Mouse (Mus musculus) heart, embryonic 11.5 days (tissue): ENCODE results near the gene Bach2. TPM values are rescaled to one million over a fixed set of nuclear protein-coding genes. Genes with fewer than 3 reads are reported as not detected.

Source experiments
- ATAC-seq: fragments of 200-750 bp; cut with Nextera tagmentation; replicated peaks from 2 replicates; pipeline ENCODE4 v1.8.0; 2017; ENCODE audit warnings: moderate library complexity; ENCODE audit not compliant: insufficient number of reproducible peaks, low FRiP score, low TSS enrichment
- H3K27ac ChIP-seq: fragments of 300-500 bp; sonication (generic); 2 replicates; pipeline ENCODE4 v1.5.1; 2014; ENCODE audit warnings: mild to moderate bottlenecking, low read depth, low read length
- H3K27me3 ChIP-seq: fragments of 300-500 bp; sonication (generic); 2 replicates; pipeline ENCODE4 v1.6.1; 2014; ENCODE audit warnings: mild to moderate bottlenecking, low read length, mixed read lengths; ENCODE audit not compliant: control insufficient read depth, insufficient read depth
- H3K36me3 ChIP-seq: fragments of 300-500 bp; sonication (generic); 2 replicates; pipeline ENCODE4 v1.6.1; 2014; ENCODE audit warnings: mild to moderate bottlenecking, low read length, moderate library complexity, mixed read lengths; ENCODE audit not compliant: control insufficient read depth, insufficient read depth
- H3K4me1 ChIP-seq: fragments of 300-500 bp; sonication (generic); 2 replicates; pipeline ENCODE4 v1.6.1; 2014; ENCODE audit warnings: low read length; ENCODE audit not compliant: control insufficient read depth, insufficient read depth
- H3K4me2 ChIP-seq: fragments of 300-500 bp; sonication (generic); 2 replicates; pipeline ENCODE4 v1.6.1; 2014; ENCODE audit warnings: mild to moderate bottlenecking, moderate library complexity
- H3K4me3 ChIP-seq: fragments of 300-500 bp; sonication (generic); 2 replicates; pipeline ENCODE4 v1.5.1; 2014; ENCODE audit warnings: low read depth, low read length
- H3K9ac ChIP-seq: fragments of 300-500 bp; sonication (generic); 2 replicates; pipeline ENCODE4 v1.6.1; 2014; ENCODE audit warnings: mild to moderate bottlenecking, low read depth, low read length, moderate library complexity
- H3K9me3 ChIP-seq: fragments of 300-500 bp; sonication (generic); replicated peaks from 2 replicates; pipeline ENCODE4 v1.6.1; 2016; ENCODE audit warnings: low read length; ENCODE audit not compliant: control insufficient read depth
- WGBS: fragments of 180-500 bp; shearing (Covaris S2); extraction: QIAGEN DNeasy Blood & Tissue Kit; methylation state at CpG from one replicate; pipeline ENCODE4 v1.1.7; 2014; ENCODE audit not compliant: insufficient replicate concordance; 5-methylcytosine and 5-hydroxymethylcytosine counted together
- polyA plus RNA-seq: library from polyadenylated mRNA; unstranded; fragments of >200 nt; fragmentation: Nextera tagmentation; extraction: Ambion mirVana; gene quantifications from 2 replicates; pipeline ENCODE4 v1.2.1, GENCODE M21; 2014

The Bach2 gene
- polyA plus RNA-seq, 1 experiment from 2014 or later = 8.0 TPM

DNA sequence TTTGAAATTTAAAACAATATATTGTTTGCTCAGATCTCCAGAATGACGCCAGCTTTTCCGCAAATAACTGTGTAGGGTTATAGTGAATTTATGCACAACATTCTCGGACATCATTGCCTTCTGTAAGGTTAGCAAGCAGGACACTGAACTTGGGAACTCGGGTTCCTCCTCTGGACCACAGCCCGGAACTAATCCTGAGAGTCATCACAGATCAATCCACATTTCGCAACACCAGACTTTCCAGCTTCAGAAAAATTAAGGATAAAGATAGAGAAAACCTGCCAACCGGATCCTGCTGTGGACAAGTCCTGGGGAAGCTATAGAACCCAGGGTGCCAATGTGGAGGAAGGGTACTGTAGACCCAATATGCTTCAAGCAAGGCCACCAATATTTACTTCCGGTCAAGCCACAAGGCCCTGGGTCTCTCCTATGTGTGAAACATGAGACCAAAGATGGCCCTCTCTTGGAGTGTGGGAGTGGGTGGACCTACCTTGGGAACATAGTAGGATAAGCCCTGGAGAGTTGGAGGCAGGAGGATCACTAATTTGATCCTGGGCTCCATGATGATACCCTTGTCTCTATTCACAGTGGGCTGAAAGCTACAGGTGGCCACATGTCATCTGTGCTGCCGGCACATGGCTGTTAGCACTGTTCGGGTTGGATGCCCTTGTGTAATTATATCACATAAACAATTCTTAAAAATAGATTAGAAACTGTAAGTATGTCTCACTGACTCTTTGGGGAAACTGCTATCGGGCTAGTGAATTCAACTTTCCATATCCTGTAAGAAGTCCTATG is 7.1 kb upstream of the Bach2 start:
- Histone ChIP-seq H3K27ac (no peak overlapping the region), H3K4me1 (peaks cover 2% of the 10 kb centered on the region), H3K4me3 (no peak overlapping the region), H3K9me3 (no peaks in the 10 kb centered on the region), H3K9ac (no peak overlapping the region), H3K27me3 (no peaks in the 10 kb centered on the region), H3K4me2 (no peak overlapping the region), H3K36me3 (no peaks in the 10 kb centered on the region)
- ATAC-seq = no peak
- 85% methylated on average over 11 of the region's 11 CpGs for WGBS

DNA sequence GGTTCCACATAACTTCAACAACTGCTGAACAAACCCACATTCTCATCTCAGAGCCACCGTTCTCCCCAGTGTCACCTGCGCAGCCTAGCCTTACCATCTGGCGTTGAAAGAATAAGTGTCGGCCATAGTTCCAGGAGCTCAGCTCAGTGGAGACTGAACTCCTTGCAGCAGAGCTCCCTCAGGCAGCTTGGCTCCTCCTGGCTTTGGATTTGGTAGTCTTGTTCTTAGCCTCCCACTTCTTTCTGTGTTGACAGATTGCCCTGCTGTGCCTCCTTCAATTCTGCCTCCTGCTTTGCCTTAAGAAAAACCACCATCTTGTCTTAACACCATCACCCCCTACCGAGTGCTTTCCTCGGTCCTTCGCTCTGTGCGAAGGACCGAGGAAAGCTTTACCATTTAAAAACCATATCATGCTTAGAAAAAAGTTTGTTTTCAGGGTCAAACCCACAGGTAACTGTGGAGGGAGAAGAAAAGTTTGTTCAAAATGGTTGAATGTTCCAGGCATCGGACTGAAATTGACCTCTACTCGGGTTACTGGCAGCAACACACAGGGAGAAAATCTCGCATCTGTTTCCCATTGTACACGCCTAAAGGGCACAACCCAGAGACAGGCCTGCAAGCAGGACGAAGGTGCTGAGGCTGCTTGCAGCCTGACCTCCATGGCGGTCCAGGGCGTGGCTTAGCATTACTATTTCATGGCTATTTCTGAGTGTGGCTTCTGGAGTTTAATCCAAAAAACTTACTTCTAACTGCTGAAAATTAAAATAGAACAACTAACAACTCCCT is 2.5 kb upstream of the Bach2 start:
- no peak for ATAC-seq
- WGBS = 64% methylated on average over 16 of the region's 16 CpGs
- no peak overlapping the region for H3K27ac ChIP-seq

GRCm38 (mm10) chr4:32238921-32239748 is 531 bp downstream of the Bach2 start:
- Histone ChIP-seq H3K4me3 (peak overlapping the region; percentile 88), H3K27ac (peak overlapping the region; percentile 94), H3K4me1 (peaks cover 25% of the 10 kb centered on the region), H3K4me2 (peak overlapping the region; percentile 59), H3K9ac (peak overlapping the region; percentile 88), H3K36me3 (no peaks in the 10 kb centered on the region), H3K9me3 (no peaks in the 10 kb centered on the region), H3K27me3 (no peaks in the 10 kb centered on the region)
- WGBS = under 1% methylated on average over 68 of the region's 100 CpGs
- peak; percentile 72 for ATAC-seq

More for the DNA sequence above, 2.5 kb upstream of the Bach2 start:
- Histone ChIP-seq H3K9ac (no peak overlapping the region), H3K4me2 (no peak overlapping the region), H3K27me3 (no peaks in the 10 kb centered on the region), H3K4me3 (no peak overlapping the region), H3K36me3 (no peaks in the 10 kb centered on the region), H3K4me1 (peaks cover 7% of the 10 kb centered on the region; the same call in 1 of the 2 replicates), H3K9me3 (no peaks in the 10 kb centered on the region)

GRCm38 (mm10) chr4:32239749-32240131 is 1.1 kb downstream of the Bach2 start:
- peak; percentile 64 for ATAC-seq
- Histone ChIP-seq H3K4me2 (peak overlapping the region; percentile 59), H3K36me3 (no peaks in the 10 kb centered on the region), H3K9me3 (no peaks in the 10 kb centered on the region), H3K27ac (peak overlapping the region; percentile 94), H3K4me3 (peak overlapping the region; percentile 88), H3K4me1 (peaks cover 31% of the 10 kb centered on the region), H3K27me3 (no peaks in the 10 kb centered on the region), H3K9ac (peak overlapping the region; percentile 88)
- WGBS = under 1% methylated on average over 26 of the region's 26 CpGs

- H3K9me3 ChIP-seq = no peaks in the 10 kb centered on the region
- no peaks in the 10 kb centered on the region for H3K36me3 ChIP-seq
- H3K9ac ChIP-seq = no peak overlapping the region
- H3K4me2 ChIP-seq = peak overlapping the region; percentile 59
- peaks cover 31% of the 10 kb centered on the region for H3K4me1 ChIP-seq
- no peaks in the 10 kb centered on the region for H3K27me3 ChIP-seq
- H3K4me3 ChIP-seq = peak overlapping the region; percentile 88
- WGBS = 23% methylated on average over 9 of the region's 9 CpGs
- ATAC-seq = no peak
- H3K27ac ChIP-seq = no peak overlapping the region
Observed at GRCm38 (mm10) chr4:32240457-32241030, 1.9 kb downstream of the Bach2 start.

DNA sequence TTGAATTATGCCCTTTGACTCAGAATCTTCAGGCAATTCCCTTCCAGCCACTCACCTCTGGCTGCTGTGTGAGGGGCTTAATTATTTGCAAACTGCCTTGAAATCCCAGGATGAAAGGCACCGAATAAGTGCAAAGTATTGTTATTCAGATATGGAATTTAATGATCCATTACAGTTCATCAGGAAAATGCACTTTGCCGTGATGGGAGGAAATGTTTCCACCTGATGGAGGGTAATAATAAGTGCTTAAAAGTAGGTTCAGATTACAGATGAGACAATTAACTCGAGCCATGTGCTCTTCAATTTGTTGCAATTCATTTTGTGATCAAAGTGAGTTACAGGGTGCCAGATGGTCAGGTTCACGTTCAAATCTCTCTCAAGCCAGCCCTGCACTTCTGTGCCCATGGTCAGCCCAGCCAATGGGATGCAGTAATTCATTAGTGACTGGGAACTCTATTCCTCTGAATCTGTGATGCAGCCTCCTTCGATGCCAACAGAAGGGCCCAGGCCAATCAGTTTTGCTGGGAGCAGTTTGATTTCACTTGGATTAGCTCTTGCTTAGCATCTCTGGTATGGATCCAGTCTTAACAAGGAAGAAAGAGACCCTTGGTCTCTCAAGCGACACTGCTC is 2.9 kb downstream of the Bach2 start:
- Histone ChIP-seq H3K4me3 (no peak overlapping the region), H3K36me3 (no peaks in the 10 kb centered on the region), H3K4me1 (peaks cover 36% of the 10 kb centered on the region), H3K9me3 (no peaks in the 10 kb centered on the region), H3K27me3 (no peaks in the 10 kb centered on the region), H3K4me2 (no peak overlapping the region), H3K27ac (no peak overlapping the region), H3K9ac (no peak overlapping the region)
- 59% methylated on average over 6 of the region's 6 CpGs for WGBS
- no peak for ATAC-seq

- no peak overlapping the region; the same call in 1 of the 2 replicates for H3K4me2 ChIP-seq
- peaks cover 42% of the 10 kb centered on the region for H3K4me1 ChIP-seq
- no peak overlapping the region for H3K27ac ChIP-seq
- no peaks in the 10 kb centered on the region for H3K9me3 ChIP-seq
- H3K4me3 ChIP-seq = no peak overlapping the region
- no peak overlapping the region for H3K9ac ChIP-seq
- ATAC-seq = no peak
- no peaks in the 10 kb centered on the region for H3K36me3 ChIP-seq
- WGBS = 52% methylated on average over 6 of the region's 6 CpGs
- H3K27me3 ChIP-seq = no peaks in the 10 kb centered on the region
Observed at GRCm38 (mm10) chr4:32242122-32242615, 3.6 kb downstream of the Bach2 start.
